Mouse (Mus musculus) heart, postnatal 0 days (tissue): ENCODE measurements around the gene Chst15.

ENCODE experiments used
- CTCF ChIP-seq: IDR thresholded peaks from 2 replicates; pipeline ENCODE4 v1.5.1; 2016; ENCODE audit warnings: antibody characterized with exemption, control low read depth, low read depth
- EP300 ChIP-seq: IDR thresholded peaks from 2 replicates; pipeline ENCODE4 v1.6.1; 2016; ENCODE audit warnings: antibody characterized with exemption, low read depth

DNA sequence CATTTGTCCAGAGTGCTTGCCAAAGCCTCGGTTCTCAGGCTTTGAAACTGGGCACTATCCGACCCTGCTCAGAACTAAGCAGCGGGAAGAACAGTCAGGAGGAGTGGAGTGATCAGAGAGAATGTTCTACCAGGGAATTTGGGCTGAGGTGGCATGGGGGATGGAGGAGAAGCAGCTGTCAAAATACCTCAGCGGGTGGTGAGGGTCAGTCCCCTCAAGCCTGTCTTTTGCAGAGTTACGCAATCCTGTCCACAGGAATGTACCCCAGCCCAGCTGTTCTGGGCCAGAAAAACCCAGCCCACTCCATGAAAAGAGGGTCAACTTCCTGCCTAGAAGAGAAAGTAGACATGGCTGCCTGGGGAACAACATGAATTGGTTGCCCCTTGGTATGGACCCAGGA lies 56.4 kb downstream of the Chst15 start:
- TF ChIP-seq CTCF (no peak), EP300 (no peak)
